Mouse (Mus musculus) forebrain, postnatal 0 days (tissue): ENCODE measurements around the gene Ubxn6. TPM values are rescaled to one million over a fixed set of nuclear protein-coding genes. Genes with fewer than 3 reads are reported as not detected.

Experiments
- ATAC-seq: fragments of 200-750 bp; cut with Nextera tagmentation; 2 replicates; pipeline ENCODE4 v1.8.0; 2017; ENCODE audit warnings: mild to moderate bottlenecking, moderate library complexity
- DNase-seq: peaks from one replicate; pipeline ENCODE4 v3.0.0-alpha.2; 2015
- H3K27ac ChIP-seq: fragments of 300-500 bp; sonication (generic); 2 replicates; pipeline ENCODE4 v1.5.1; 2014; ENCODE audit warnings: low read depth, mild to moderate bottlenecking, antibody characterized with exemption, low read length, moderate library complexity, mixed read lengths
- H3K27me3 ChIP-seq: fragments of 300-500 bp; sonication (generic); 2 replicates; pipeline ENCODE4 v1.6.1; 2014; ENCODE audit warnings: mild to moderate bottlenecking, low read length, mixed read lengths; ENCODE audit not compliant: insufficient read depth
- H3K36me3 ChIP-seq: fragments of 300-500 bp; sonication (generic); 2 replicates; pipeline ENCODE4 v1.6.1; 2014; ENCODE audit warnings: mild to moderate bottlenecking, moderate library complexity; ENCODE audit not compliant: insufficient read depth
- H3K4me1 ChIP-seq: fragments of 300-500 bp; sonication (generic); 2 replicates; pipeline ENCODE4 v1.6.1; 2014; ENCODE audit warnings: antibody characterized with exemption; ENCODE audit not compliant: insufficient read depth
- H3K4me2 ChIP-seq: fragments of 300-500 bp; sonication (generic); 2 replicates; pipeline ENCODE4 v1.6.1; 2014; ENCODE audit warnings: low read depth, mild to moderate bottlenecking, moderate library complexity
- H3K4me3 ChIP-seq: fragments of 300-500 bp; sonication (generic); 2 replicates; pipeline ENCODE4 v1.5.1; 2014; ENCODE audit warnings: low read depth, low read length, mixed read lengths
- H3K9ac ChIP-seq: fragments of 300-500 bp; sonication (generic); 2 replicates; pipeline ENCODE4 v1.6.1; 2014; ENCODE audit warnings: mild to moderate bottlenecking
- H3K9me3 ChIP-seq: fragments of 300-500 bp; sonication (generic); 2 replicates; pipeline ENCODE4 v1.6.1; 2016; ENCODE audit warnings: low read length
- CTCF ChIP-seq: sonication (generic); IDR thresholded peaks from 2 replicates; pipeline ENCODE4 v1.5.1; 2016; ENCODE audit warnings: antibody characterized with exemption, control low read depth, low read depth
- WGBS: fragments of 180-500 bp; shearing (Covaris S2); extraction: QIAGEN DNeasy Blood & Tissue Kit; methylation state at CpG from one replicate; pipeline ENCODE4 v1.1.7; 2014; 5-methylcytosine and 5-hydroxymethylcytosine counted together
- polyA plus RNA-seq: library from polyadenylated mRNA; unstranded; fragments of >200 nt; fragmentation: Nextera tagmentation; extraction: Ambion mirVana; gene quantifications from 2 replicates; pipeline ENCODE4 v1.2.1, GENCODE M21; 2015
- total RNA-seq: library from RNA; depleted of rRNA; stranded (reverse); fragments of >200 nt; gene quantifications from 2 replicates; pipeline ENCODE4 v1.2.3, GENCODE M21; 2014

Gene Ubxn6
- total and polyA plus RNA-seq, 2 experiments from 2014 or later, result 88.1 to 90.3 TPM

DNA sequence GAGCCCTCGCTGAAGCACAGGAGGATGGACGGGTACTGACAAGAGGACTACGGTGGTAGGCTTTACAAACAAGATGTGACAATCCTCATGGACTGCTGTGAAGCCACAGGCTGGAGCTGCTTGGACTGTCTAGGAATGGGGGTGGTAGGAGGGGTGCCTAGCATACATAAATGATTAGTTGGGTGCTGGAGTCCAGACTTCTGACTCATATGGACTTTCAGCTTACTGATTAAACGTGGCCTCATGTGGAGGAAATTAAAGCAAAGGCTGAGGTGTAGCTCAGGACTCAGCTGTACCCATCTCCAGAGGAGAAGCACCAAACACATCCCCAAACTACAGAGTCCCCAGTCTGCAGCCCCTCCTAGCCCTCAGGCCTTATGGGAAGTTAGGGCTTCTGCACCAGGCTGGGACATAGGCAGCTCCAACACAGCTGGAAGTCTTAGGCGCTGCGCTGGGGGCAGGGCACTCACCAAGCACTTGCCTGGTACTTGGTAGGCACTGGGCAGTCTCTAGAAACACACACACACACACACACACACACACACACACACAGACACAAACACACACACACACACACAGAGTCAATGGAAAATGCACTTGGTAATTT lies 42.6 kb downstream of the Ubxn6 start:
- WGBS, result 76% methylated on average over 6 of the region's 6 CpGs
- no peak for TF ChIP-seq CTCF
- no peak for DNase-seq
- H3K4me1 ChIP-seq, result peaks cover 2% of the 10 kb centered on the region; the same call in 1 of the 2 replicates
- no peak overlapping the region for H3K9ac ChIP-seq
- no peak overlapping the region for H3K4me2 ChIP-seq
- H3K27me3 ChIP-seq, result no peaks in the 10 kb centered on the region
- peaks cover 12% of the 10 kb centered on the region for H3K36me3 ChIP-seq
- no peaks in the 10 kb centered on the region for H3K9me3 ChIP-seq
- no peak overlapping the region for H3K27ac ChIP-seq
- no peak for ATAC-seq
- no peak overlapping the region for H3K4me3 ChIP-seq

DNA sequence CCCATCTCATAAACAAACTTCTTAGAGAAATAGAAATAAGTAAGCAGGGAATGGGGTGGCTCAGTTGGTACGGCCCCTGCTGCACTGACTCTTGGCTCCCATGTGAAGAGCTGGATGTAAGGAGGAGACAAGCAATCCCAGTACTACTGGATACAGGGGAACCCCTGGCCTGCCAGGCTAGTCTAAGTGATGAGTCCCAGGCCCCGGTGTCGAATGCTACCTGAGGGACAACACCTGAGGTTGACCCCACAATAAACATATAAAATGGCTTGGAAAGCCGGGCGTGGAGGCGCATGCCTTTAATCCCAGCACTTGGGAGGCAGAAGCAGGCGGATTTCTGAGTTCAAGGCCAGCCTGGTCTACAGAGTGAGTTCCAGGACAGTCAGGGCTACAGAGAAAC lies 43.4 kb downstream of the Ubxn6 start:
- 92% methylated on average over 7 of the region's 7 CpGs for WGBS

DNA sequence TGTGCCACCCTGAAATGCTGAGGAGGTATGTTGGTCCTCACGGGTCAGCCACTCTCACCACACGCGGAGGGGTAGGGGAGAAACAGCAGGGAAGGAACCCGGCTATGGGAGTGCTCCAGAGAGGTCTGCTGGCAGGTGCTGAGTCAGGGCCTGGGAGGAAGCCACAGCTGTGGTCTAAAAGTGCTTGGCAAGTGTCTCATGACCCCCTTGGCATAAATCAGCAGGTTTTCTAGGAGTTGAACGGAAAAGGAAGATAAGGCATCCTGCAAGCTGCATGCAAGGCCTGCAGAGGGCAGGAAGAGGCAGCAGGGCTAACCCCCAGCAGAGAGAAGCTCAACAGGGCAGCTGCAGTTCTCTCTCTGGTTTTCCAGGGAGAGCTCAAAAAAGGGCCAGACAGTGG lies 43.9 kb downstream of the Ubxn6 start:
- no peak for ATAC-seq
- Histone ChIP-seq H3K4me3 (no peak overlapping the region), H3K4me1 (peaks cover 2% of the 10 kb centered on the region; the same call in 1 of the 2 replicates), H3K27me3 (no peaks in the 10 kb centered on the region), H3K9ac (no peak overlapping the region), H3K36me3 (peaks cover 12% of the 10 kb centered on the region), H3K27ac (no peak overlapping the region), H3K4me2 (no peak overlapping the region), H3K9me3 (no peaks in the 10 kb centered on the region)
- WGBS, result 61% methylated on average over 5 of the region's 5 CpGs
- TF ChIP-seq CTCF, result 0 out of 2 replicates have a peak, but pooled peaks have one; percentile 9
- no peak for DNase-seq

More for the DNA sequence above, 43.4 kb downstream of the Ubxn6 start:
- ATAC-seq (no peak), DNase-seq (no peak)
- Histone ChIP-seq H3K27ac (no peak overlapping the region), H3K36me3 (peaks cover 12% of the 10 kb centered on the region), H3K9ac (no peak overlapping the region), H3K4me3 (no peak overlapping the region), H3K9me3 (no peaks in the 10 kb centered on the region), H3K4me2 (no peak overlapping the region), H3K4me1 (peaks cover 2% of the 10 kb centered on the region; the same call in 1 of the 2 replicates), H3K27me3 (no peaks in the 10 kb centered on the region)
- TF ChIP-seq CTCF, result no peak

DNA sequence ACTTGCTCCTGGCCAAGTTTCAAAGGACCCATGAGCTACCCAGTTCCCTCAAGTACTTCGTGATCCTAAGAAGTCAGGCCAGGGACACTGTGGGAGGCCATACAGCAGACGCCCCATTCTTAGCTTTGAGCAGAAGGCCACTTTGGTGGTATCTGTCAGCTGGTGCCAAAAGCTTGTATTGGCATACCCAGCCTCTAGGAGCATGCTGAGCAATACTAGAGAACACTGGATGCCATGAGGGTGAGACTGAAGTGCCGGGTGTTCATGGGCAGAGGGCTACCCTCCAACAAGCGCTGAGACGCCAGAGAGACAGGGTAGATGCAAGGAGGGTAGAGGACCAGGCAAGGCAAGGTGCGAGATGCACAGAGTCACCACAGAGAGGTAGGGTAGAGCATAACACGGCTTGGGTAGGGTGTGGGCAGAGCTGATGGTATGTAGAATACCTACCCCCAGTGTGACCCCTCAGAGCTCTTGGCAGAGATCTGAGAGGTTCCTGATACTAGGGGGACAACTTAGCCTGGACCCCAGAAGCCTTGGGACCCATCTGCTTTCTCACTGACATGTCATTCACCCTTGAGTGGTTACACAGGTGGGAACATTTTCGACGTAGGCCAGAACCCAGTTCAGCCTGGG lies 44.5 kb downstream of the Ubxn6 start:
- Histone ChIP-seq H3K4me2 (no peak overlapping the region), H3K4me3 (no peak overlapping the region), H3K27me3 (no peaks in the 10 kb centered on the region), H3K27ac (no peak overlapping the region), H3K36me3 (peaks cover 12% of the 10 kb centered on the region), H3K9ac (no peak overlapping the region), H3K4me1 (no peaks in the 10 kb centered on the region; the same call in 1 of the 2 replicates), H3K9me3 (no peaks in the 10 kb centered on the region)
- no peak for DNase-seq
- 86% methylated on average over 9 of the region's 9 CpGs for WGBS
- peak; percentile 9; the same call in 1 of the 2 replicates for ATAC-seq
- no peak for TF ChIP-seq CTCF

DNA sequence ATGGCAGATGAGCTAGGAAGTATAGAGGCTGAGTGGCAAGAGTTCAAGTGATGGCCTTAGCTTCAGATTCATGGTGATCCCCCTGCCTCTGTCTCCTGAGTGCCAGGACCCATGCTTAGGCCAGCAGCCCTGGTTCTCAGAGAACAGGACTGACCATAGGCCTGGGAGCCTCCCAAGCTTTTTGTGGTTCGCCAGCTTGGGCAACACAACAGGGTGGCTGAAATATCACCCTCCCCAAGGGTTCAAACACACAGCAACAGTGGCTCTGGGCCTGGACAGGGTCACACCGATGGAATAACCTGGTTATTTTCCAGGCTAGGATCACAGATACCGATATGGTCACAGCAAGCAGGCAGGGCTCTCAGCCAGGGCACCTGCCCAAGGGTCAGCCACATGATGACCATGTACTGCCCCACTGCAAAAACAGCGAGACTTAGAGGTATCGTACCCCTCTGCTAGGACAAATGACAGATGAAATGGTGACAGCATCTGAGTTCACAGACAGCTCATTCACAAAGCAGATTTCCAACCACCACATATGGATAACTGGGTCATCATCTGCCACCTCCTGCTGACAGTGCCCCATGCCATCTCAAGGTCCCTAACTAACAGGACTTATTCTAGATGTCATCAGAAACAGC lies 46.9 kb downstream of the Ubxn6 start:
- Histone ChIP-seq H3K4me1 (no peaks in the 10 kb centered on the region), H3K9me3 (no peaks in the 10 kb centered on the region), H3K36me3 (peaks cover 3% of the 10 kb centered on the region; the same call in 1 of the 2 replicates), H3K9ac (no peak overlapping the region), H3K27me3 (no peaks in the 10 kb centered on the region), H3K4me2 (no peak overlapping the region), H3K4me3 (no peak overlapping the region), H3K27ac (no peak overlapping the region)
- 91% methylated on average over 5 of the region's 5 CpGs for WGBS
- no peak for ATAC-seq
- DNase-seq, result no peak
- TF ChIP-seq CTCF, result no peak

DNA sequence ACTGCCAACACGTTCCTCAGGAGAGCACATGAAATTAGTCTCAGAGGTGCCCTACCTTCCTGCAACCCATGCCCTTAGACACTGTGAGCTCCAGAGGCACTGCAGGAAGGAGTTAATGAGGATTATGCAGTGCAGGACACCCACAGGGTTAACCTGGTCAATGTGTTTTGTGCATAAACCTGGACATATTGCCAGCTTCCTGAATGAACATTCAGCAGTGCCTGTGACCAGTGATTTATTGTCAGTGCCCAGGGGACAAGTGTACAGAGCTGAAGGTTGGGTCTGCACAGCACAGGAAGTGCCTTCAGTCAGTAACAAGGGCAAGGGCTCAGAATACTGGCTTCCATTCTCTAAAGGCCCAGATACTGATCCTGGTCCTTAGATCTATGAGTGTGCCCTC lies 47.9 kb downstream of the Ubxn6 start:
- WGBS, result 60% methylated on average over 1 of the region's 1 CpGs
- DNase-seq, result no peak
- Histone ChIP-seq H3K9ac (no peak overlapping the region), H3K4me2 (no peak overlapping the region), H3K27me3 (no peaks in the 10 kb centered on the region), H3K4me1 (no peaks in the 10 kb centered on the region), H3K9me3 (no peaks in the 10 kb centered on the region), H3K4me3 (no peak overlapping the region), H3K36me3 (peaks cover 3% of the 10 kb centered on the region; the same call in 1 of the 2 replicates), H3K27ac (no peak overlapping the region)
- ATAC-seq, result no peak
- no peak for TF ChIP-seq CTCF

DNA sequence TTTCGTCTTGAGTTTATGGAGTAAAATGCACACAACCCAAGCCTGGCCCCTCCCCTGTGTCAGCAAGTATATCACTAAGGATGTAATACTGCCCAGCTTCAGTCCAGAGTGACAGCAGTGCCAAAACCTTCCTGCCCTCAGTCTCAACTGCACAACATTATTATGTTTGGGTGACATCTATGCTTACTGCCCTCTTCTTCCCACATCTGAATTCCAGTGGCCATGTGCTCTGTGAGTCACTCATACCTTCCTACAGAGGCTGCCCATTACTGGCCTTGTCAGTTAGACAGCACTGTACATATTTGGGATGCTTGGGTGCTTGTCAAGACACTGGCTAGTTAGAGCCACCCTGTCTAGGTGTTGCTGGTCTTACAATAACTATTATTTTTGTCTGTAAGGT lies 48.5 kb downstream of the Ubxn6 start:
- Histone ChIP-seq H3K4me1 (no peaks in the 10 kb centered on the region), H3K4me2 (no peak overlapping the region), H3K9me3 (no peaks in the 10 kb centered on the region), H3K36me3 (peaks cover 3% of the 10 kb centered on the region; the same call in 1 of the 2 replicates), H3K4me3 (no peak overlapping the region), H3K27me3 (no peaks in the 10 kb centered on the region), H3K27ac (no peak overlapping the region), H3K9ac (no peak overlapping the region)
- TF ChIP-seq CTCF, result no peak
- DNase-seq (no peak), ATAC-seq (no peak)
- 90% methylated on average over 1 of the region's 1 CpGs for WGBS
